Mouse (Mus musculus) spleen, postnatal 4 days (tissue): Measurements from ENCODE around the gene Nabp2.

Experiments used
- DNase-seq, 2 experiments: peaks; one replicate each; pipeline ENCODE4 v3.0.0; 2022; ENCODE audit warnings: low spot score in 2 of 2

The Nabp2 gene

GRCm38 (mm10) chr10:128359226-128359625, 52.1 kb downstream of the Nabp2 start:
- DNase-seq = no peak

DNA sequence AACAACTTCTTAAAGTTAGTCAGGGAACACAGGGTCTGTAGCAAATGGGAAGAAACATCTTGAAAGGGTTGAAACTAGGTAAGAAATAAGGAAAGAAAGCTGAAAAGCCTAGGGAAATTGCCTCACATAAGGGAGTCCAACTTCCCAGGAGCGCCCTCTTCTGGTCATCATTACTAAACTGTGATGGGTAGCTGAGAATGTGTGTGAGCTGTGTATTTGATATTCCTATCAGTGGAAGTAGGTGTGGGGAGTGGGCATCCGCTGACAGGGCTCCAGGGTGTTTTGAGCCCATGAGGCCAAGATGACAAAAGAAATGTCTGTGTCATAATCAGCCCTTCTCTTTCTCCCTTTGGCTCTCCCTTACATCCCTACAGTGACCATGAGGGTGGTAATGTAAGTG, 52.5 kb downstream of the Nabp2 start:
- DNase-seq = peak; percentile 57 to 84
